Mouse (Mus musculus): ENCODE data around the gene Atp6v1d. TPM values are rescaled to one million over a fixed set of nuclear protein-coding genes. Genes with fewer than 3 reads are reported as not detected.

Atp6v1d gene
- total and polyA plus RNA-seq, 3 experiments: 28.4 to 74.0 (median 65.6) TPM

DNA sequence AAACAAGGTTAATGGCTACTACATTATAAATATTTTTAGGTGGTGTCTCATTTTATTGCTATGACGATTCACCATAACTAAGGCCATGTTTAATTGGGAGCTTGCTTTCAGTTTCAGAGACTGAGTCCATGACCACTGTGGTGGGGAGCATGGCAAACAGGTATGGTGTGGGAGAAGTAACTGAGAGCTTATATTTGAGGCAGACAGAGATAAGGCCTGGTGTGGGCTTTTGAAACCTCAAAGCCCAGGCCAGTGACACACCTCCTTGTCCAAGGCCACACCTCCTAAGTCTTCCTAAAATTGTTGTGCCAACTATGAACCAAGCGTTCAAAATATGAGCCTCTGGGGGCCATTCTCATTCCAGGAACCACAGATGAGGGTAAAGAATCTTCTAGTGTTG lies 26.9 kb downstream of the Atp6v1d start:
- Histone ChIP-seq H3K27me3 (replicated peaks) (no peaks in the 10 kb centered on the region), H3K4me3 (replicated peaks in 1 of 3; ENCODE audit: low read depth in 2 of 3, low read length in 2 of 3, poor library complexity in 1 of 3) (no peak overlapping the region), H3K4me2 (ENCODE audit: insufficient read depth, low read depth, poor library complexity, severe bottlenecking) (no peak overlapping the region), H3K9ac (ENCODE audit: insufficient read depth, low read depth) (no peak overlapping the region), H3K36me3 (replicated peaks in 1 of 2; ENCODE audit: control insufficient read depth in 1 of 2, insufficient read depth in 1 of 2, low read length in 1 of 2) (peaks cover 22 to 70% of the 10 kb centered on the region in 2 experiments), H3K79me2 (replicated peaks; ENCODE audit: control insufficient read depth, extremely low read depth, insufficient read depth, poor library complexity, severe bottlenecking) (no peaks in the 10 kb centered on the region), H3K9me3 (replicated peaks; ENCODE audit: low read length) (no peaks in the 10 kb centered on the region), H3K4me1 (ENCODE audit: control insufficient read depth in 1 of 2, insufficient read depth in 2 of 2) (no peaks in the 10 kb centered on the region), H3K27ac (ENCODE audit: insufficient read depth, low read depth) (no peak overlapping the region)
- no peak for DNase-seq (ENCODE audit: extremely low read depth)
- TF ChIP-seq BHLHE40 (IDR thresholded peaks at IDR 0.05; ENCODE audit: low read depth, low read length): no peak
- in situ Hi-C loops (cut with MboI; ENCODE audit: low pct_ligation_motif_present, low pct_unique_long_range_greater_than_20kb, low sequenced_read_pairs): no loop called here
- dilution Hi-C loops (cut with MboI; ENCODE audit: extremely low pct_ligation_motif_present, extremely low pct_unique_long_range_greater_than_20kb, low sequenced_read_pairs): no loop called here

DNA sequence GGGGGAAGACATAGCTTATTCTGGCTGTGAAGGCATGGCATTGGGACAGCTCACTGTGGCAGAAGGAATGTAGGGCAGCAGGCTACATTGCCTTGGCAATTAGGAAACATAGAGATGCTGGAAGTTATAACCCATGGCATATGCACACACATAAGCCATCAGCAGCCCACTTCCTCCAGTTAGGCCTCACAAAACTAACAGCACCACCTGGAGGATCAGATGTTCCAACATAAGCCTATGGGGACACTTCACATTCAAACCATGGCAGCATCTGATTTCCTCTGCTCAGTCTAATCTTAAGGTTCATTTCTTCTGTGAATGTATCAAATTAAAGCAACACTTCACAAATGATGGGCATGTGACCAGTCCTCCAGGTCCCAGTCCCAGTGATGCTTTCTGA lies 47.0 kb downstream of the Atp6v1d start:
- Histone ChIP-seq H3K9me3 (replicated peaks; ENCODE audit: low read length) (no peaks in the 10 kb centered on the region), H3K27me3 (replicated peaks) (no peaks in the 10 kb centered on the region), H3K4me3 (replicated peaks in 1 of 3; ENCODE audit: low read depth in 2 of 3, low read length in 2 of 3, poor library complexity in 1 of 3) (no peak overlapping the region), H3K4me1 (ENCODE audit: control insufficient read depth in 1 of 2, insufficient read depth in 2 of 2) (peaks cover 2 to 5% of the 10 kb centered on the region in 2 experiments; a peak in 3 of 4 replicates), H3K27ac (ENCODE audit: insufficient read depth, low read depth) (no peak overlapping the region), H3K4me2 (ENCODE audit: insufficient read depth, low read depth, poor library complexity, severe bottlenecking) (no peak overlapping the region), H3K36me3 (replicated peaks in 1 of 2; ENCODE audit: control insufficient read depth in 1 of 2, insufficient read depth in 1 of 2, low read length in 1 of 2) (peaks cover 0 to 18% of the 10 kb centered on the region in 2 experiments), H3K9ac (ENCODE audit: insufficient read depth, low read depth) (no peak overlapping the region), H3K79me2 (replicated peaks; ENCODE audit: control insufficient read depth, extremely low read depth, insufficient read depth, poor library complexity, severe bottlenecking) (no peaks in the 10 kb centered on the region)
- peak; percentile 16 for DNase-seq (ENCODE audit: extremely low read depth)
- dilution Hi-C loops (cut with MboI; ENCODE audit: extremely low pct_ligation_motif_present, extremely low pct_unique_long_range_greater_than_20kb, low sequenced_read_pairs) (no loop called here), in situ Hi-C loops (cut with MboI; ENCODE audit: low pct_ligation_motif_present, low pct_unique_long_range_greater_than_20kb, low sequenced_read_pairs) (loop anchor here (25.0 kb wide), 1 partner anchor 477 kb away; no protein-coding TSS in a partner anchor)
- TF ChIP-seq ETS1 (conservative IDR thresholded peaks at IDR 0.05; ENCODE audit: low read depth, low read length) (no peak), ZC3H11A (IDR thresholded peaks at IDR 0.05; ENCODE audit: low read depth, low read length) (no peak), NRF1 (IDR thresholded peaks at IDR 0.05; ENCODE audit: low read depth, low read length) (no peak), POLR2A (IDR thresholded peaks at IDR 0.05; ENCODE audit: low read depth, low read length) (no peak), RAD21 (IDR thresholded peaks at IDR 0.05; ENCODE audit: low read depth, low read length) (peak; percentile 41), SMC3 (IDR thresholded peaks at IDR 0.05; ENCODE audit: low read depth, low read length) (peak; percentile 40), CTCF (conservative IDR thresholded peaks at IDR 0.05 in 1 of 2, IDR thresholded peaks at IDR 0.05 in 1 of 2; ENCODE audit: low read depth in 2 of 2, low read length in 2 of 2) (peak in 1 of 2 experiments; percentile 46; a peak in 2 of 4 replicates)

DNA sequence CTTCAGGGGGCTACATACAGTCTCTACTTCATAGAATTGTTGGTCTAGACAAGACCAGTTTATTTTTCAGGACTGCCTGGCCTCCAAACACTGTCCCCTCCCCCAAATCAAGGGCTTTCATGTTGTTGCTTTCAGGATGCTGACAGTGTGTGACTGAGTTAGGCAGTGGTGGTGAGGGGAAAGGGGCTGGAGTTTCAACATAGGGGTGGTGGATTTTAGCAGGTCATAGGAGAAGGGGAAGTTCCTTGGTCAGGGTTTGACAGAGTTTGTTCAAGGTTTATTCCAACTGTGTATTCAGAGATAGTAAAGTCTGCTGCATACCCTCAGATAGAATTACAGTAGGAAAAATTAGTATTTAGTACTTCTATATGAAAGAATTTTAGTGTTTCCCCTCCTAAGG lies 59.6 kb downstream of the Atp6v1d start:
- H3K27me3 ChIP-seq (replicated peaks): no peaks in the 10 kb centered on the region
- no peaks in the 10 kb centered on the region for H3K9me3 ChIP-seq (replicated peaks; ENCODE audit: low read length)
- no peak for TF ChIP-seq TBP (conservative IDR thresholded peaks at IDR 0.05; ENCODE audit: low read depth, low read length)
- TF ChIP-seq CTCF (conservative IDR thresholded peaks at IDR 0.05 in 1 of 2, IDR thresholded peaks at IDR 0.05 in 1 of 2; ENCODE audit: low read depth in 2 of 2, low read length in 2 of 2): no peak
- TF ChIP-seq IRF4 (IDR thresholded peaks at IDR 0.05; ENCODE audit: low read depth, low read length): no peak
- TF ChIP-seq JUN (IDR thresholded peaks at IDR 0.05; ENCODE audit: insufficient read depth, low read depth, low read length): no peak
- no peak for TF ChIP-seq ZMIZ1 (IDR thresholded peaks at IDR 0.05; ENCODE audit: low read depth, low read length)
- no peak for TF ChIP-seq POLR2AphosphoS2 (IDR thresholded peaks at IDR 0.05; ENCODE audit: low read depth, low read length)
- no peak for TF ChIP-seq ZNF384 (IDR thresholded peaks at IDR 0.05; ENCODE audit: low read depth, low read length)
- no peak for TF ChIP-seq MXI1 (IDR thresholded peaks at IDR 0.05; ENCODE audit: low read depth, low read length)
- TF ChIP-seq TCF12 (IDR thresholded peaks at IDR 0.05; ENCODE audit: low read depth, low read length): no peak
- no peak for TF ChIP-seq UBTF (IDR thresholded peaks at IDR 0.05; ENCODE audit: low read depth, low read length)
- TF ChIP-seq SIN3A (IDR thresholded peaks at IDR 0.05; ENCODE audit: low read length): no peak
- no peak for TF ChIP-seq NELFE (IDR thresholded peaks at IDR 0.05; ENCODE audit: low read depth, low read length)
- TF ChIP-seq POLR2A (IDR thresholded peaks at IDR 0.05; ENCODE audit: low read depth, low read length): no peak
- TF ChIP-seq ETS1 (conservative IDR thresholded peaks at IDR 0.05; ENCODE audit: low read depth, low read length): no peak
- TF ChIP-seq USF1 (IDR thresholded peaks at IDR 0.05; ENCODE audit: low read depth, low read length): no peak
- no peak for TF ChIP-seq CHD2 (IDR thresholded peaks at IDR 0.05; ENCODE audit: low read length)
- H3K4me3 ChIP-seq (replicated peaks in 1 of 3; ENCODE audit: low read depth in 2 of 3, low read length in 2 of 3, poor library complexity in 1 of 3): no peak overlapping the region
- H3K27ac ChIP-seq (ENCODE audit: insufficient read depth, low read depth): no peak overlapping the region
- H3K4me2 ChIP-seq (ENCODE audit: insufficient read depth, low read depth, poor library complexity, severe bottlenecking): no peak overlapping the region
- in situ Hi-C loops (cut with MboI; ENCODE audit: low pct_ligation_motif_present, low pct_unique_long_range_greater_than_20kb, low sequenced_read_pairs): loop anchor here (25.0 kb wide), 1 partner anchor 465 kb away; no protein-coding TSS in a partner anchor
- peaks cover 7 to 18% of the 10 kb centered on the region in 2 experiments for H3K36me3 ChIP-seq (replicated peaks in 1 of 2; ENCODE audit: control insufficient read depth in 1 of 2, insufficient read depth in 1 of 2, low read length in 1 of 2)
- peaks cover 2 to 14% of the 10 kb centered on the region in 2 experiments; a peak in 3 of 4 replicates for H3K4me1 ChIP-seq (ENCODE audit: control insufficient read depth in 1 of 2, insufficient read depth in 2 of 2)
- no peaks in the 10 kb centered on the region for H3K79me2 ChIP-seq (replicated peaks; ENCODE audit: control insufficient read depth, extremely low read depth, insufficient read depth, poor library complexity, severe bottlenecking)
- DNase-seq (ENCODE audit: extremely low read depth): no peak
- no peak overlapping the region for H3K9ac ChIP-seq (ENCODE audit: insufficient read depth, low read depth)
- dilution Hi-C loops (cut with MboI; ENCODE audit: extremely low pct_ligation_motif_present, extremely low pct_unique_long_range_greater_than_20kb, low sequenced_read_pairs): no loop called here
